Mouse (Mus musculus) brain, embryonic 14.5 days (tissue): ENCODE measurements at regions not wholly inside any gene's neighbourhood (a gene's known extent, or its start where the extent isn't known, plus 50 kb on each side); places are given as distances from the start of the nearest gene placed in this dataset.

Experiments used
- CTCF ChIP-seq: fragments of 200-500 bp; IDR thresholded peaks from 2 replicates; pipeline ENCODE4 v1.5.1; 2012; ENCODE audit warnings: inconsistent platforms, mild to moderate bottlenecking, moderate library complexity, borderline replicate concordance; ENCODE audit not compliant: insufficient read depth, insufficient read length; ENCODE audit errors: extremely low read depth
- POLR2A ChIP-seq: fragments of 200-500 bp; IDR thresholded peaks from 2 replicates; pipeline ENCODE4 v1.6.1; 2012; ENCODE audit warnings: mild to moderate bottlenecking, inconsistent platforms, borderline replicate concordance; ENCODE audit not compliant: poor library complexity, insufficient read depth, insufficient read length, severe bottlenecking; ENCODE audit errors: extremely low read depth

- TF ChIP-seq CTCF (no peak), POLR2A (no peak)
Measured at GRCm38 (mm10) chr11:25528056-25528455, 682.5 kb downstream of the 5730522E02Rik start.
